Mouse (Mus musculus) layer of hippocampus, postnatal 10 days (tissue): ENCODE measurements around the gene Nrm. TPM values are rescaled to one million over a fixed set of nuclear protein-coding genes. Genes with fewer than 3 reads are reported as not detected.
"Not testable (repeated sequence)": the region's sequence is repeated elsewhere in the genome, so short reads cannot be mapped to it uniquely, and the experiment has no call there.

Experiments used
- DNase-seq, 2 experiments: peaks; one replicate each; pipeline ENCODE4 v3.0.0; 2021; ENCODE audit warnings: low spot score in 2 of 2
- total RNA-seq, 2 experiments: library from RNA; stranded (reverse); gene quantifications; 2 replicates each; pipeline ENCODE4 v1.2.3; 2021

Gene Nrm
- total RNA-seq, 2 experiments from 2014 or later = 5.2 to 5.7 TPM

DNA sequence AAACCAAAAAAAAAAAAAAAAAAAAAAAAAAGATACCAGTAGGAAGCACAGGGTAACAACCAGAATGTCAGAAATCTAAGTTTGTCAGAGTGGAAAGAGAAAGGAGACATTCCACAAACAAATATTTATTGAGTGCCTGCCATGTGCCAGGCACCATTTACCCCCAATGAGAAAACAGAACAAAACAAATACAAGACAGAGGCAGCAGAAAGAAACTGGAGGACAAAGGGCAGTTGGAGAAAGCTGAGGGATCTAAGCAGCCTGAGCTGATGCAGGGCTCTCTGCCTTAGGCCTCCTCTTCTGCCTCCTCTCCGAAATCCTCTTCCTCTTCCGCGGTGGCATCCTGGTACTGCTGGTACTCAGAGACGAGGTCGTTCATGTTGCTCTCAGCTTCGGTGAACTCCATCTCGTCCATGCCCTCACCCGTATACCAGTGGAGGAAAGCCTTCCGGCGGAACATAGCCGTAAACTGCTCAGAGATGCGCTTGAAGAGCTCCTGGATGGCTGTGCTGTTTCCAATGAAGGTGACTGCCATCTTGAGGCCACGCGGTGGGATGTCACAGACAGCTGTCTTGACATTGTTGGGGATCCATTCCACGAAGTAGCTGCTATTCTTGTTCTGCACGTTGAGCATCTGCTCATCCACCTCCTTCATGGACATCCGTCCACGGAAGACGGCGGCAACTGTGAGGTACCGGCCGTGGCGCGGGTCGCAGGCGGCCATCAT is 26.3 kb upstream of the Nrm start:
- peak in 1 of 2 experiments; percentile 41 for DNase-seq

DNA sequence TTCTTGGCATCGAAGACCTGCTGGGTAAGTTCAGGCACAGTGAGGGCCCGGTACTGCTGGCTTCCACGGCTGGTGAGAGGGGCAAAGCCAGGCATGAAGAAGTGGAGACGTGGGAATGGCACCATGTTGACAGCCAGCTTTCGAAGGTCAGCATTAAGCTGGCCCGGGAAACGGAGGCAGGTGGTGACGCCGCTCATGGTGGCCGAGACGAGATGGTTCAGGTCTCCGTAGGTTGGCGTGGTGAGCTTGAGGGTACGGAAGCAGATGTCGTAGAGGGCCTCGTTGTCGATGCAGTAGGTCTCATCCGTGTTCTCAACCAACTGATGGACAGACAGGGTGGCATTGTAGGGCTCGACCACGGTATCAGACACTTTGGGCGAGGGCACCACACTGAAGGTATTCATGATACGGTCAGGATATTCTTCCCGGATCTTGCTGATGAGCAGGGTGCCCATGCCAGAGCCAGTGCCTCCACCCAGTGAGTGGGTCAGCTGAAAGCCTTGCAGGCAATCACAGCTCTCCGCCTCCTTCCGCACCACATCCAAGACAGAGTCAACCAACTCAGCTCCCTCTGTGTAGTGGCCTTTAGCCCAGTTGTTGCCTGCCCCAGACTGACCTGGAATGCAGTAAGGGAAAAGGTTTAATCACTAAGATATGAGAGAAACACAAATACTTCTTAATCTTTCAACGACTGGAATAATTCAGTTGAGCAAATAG is 25.5 kb upstream of the Nrm start:
- DNase-seq = peak in 1 of 2 experiments; percentile 47

DNA sequence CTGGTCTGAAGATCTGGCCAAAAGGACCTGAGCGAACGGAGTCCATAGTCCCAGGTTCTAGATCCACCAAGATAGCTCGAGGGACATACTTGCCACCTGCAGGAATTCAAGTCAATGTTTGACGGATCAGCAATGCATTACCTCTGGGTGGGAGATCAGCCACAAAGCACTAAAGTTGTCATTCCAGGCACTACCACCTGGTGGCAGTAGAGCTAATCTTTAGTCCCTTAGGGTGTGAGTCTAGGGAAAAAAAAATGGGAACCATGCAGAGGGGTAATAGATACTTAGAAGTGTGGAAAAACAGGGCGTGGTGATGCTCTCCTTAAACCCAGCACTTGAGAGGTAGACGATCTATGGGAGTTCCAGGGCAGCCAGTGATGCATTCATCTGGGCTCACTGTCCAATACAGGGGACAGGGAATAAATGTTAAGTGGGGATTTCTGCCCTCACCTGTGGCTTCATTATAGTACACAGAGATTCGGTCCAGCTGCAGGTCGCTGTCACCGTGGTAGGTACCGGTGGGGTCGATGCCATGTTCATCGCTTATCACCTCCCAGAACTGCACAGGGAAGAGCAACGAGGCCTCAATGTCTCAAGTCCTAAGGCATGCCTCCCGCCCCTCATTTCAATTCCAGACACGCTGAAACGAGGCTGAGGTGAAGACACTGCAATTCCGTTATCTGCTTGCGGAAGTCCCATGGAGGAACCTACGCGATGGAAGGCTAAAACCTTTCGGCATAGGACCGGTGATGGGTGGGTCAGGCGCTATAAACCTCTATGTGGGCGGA is 24.7 kb upstream of the Nrm start:
- peak; percentile 92 to 94 for DNase-seq

DNA sequence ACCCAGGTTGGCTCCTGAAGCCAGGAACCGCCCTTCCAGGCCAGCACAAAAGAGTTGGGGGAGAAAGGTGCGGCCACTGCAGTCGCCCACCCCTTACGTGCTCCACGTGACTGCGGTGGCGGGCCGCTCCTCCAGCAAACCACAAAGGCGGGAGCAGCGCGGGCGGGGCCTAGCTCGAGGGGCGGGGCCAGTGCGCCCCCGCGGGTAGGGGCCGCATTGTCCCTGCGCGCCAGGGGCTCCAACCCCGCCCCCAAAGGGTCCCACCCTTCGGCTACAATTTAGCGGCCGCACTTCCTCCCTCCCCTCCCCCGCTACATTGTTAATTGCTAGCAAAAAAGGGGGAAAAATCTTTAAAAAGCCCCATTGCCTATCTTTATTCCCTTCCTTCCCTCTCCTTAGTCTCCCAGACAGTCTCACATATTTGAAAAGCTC is 24.1 kb upstream of the Nrm start:
- DNase-seq = peak; percentile 81 to 90

DNA sequence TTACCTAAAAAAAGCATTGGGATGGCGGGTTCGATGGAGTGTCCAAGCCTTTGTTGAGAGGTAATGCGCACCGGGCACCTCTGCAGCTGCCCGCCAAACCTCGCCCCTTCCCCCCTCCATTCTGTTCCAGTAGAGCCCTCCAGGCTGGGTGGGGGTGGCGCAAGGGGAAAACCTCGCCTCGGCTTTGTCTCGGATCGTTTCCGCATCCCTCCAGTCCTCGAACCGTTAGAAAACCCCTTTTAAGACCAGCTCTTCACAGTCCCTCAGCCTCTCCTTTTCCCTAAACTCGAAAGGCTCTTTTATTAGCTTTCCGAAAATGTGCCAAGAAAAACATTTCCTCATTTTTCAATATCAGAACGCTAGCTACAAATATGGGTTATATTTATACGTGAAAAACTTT is 23.6 kb upstream of the Nrm start:
- DNase-seq = peak; percentile 60 to 76

DNA sequence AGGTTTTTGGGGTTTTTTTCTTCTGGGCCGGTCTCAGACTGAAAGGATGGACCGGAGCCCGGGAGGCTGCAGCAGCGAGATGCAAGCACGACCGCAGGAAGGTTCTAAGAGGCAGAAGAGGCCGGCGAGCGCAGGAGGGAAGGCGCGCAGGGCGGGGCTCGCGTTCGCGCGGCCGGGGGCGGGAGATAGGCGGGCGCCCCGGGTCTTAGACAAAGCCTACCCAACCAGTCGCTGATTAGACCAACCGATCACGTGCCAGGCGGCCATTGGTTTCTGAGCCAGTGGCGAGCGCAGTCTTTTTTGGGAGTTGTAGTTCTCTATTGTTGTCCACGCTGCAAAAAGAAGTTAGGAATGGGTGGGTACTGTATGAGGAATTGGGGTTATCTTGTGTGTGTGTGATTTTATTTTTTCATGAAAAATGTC is 23.0 kb upstream of the Nrm start, which contains the start of gene Tubb5:
Gene Tubb5, minus strand, starts transcription at position 185 of the 423 bp plus-strand sequence.
- peak; percentile 93 to 96 for DNase-seq

DNA sequence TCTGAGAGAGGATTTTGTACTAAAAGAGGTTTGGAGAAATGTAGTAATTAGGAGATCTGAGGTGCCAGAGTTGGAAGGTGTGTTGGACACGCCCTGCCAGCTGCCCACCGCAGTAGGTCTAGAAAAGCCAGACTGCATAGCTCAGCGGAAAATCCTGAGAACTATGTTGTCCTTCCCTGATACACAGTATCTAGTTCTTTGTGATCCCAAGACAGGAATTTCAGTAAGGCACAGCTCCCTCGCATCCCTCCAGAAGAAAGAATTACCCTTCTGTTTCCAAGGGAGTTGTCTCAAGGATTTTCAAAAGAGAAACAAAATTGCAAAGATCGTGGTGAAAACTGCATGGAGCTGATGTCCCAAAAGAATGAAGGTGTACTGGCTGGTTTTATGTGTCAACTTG is 22.5 kb upstream of the Nrm start:
- no peak for DNase-seq

DNA sequence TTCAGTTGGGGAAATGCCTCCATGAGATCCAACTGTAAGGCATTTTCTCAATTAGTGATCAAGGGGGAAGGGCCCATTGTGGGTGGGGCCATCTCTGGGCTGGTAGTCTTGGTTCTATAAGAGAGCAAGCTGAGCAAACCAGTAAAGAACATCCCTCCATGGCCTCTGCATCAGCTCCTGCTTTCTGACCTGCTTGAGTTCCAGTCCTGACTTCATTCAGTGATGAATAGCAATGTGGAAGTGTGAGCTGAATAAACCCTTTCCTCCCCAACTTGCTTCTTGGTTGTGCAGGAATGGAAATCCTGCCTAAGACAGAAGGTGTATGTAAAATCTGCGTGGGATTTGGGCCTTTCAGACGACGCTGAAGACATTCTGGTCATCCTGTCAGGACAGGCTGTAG is 22.1 kb upstream of the Nrm start:
- not testable (repeated sequence) for DNase-seq

DNA sequence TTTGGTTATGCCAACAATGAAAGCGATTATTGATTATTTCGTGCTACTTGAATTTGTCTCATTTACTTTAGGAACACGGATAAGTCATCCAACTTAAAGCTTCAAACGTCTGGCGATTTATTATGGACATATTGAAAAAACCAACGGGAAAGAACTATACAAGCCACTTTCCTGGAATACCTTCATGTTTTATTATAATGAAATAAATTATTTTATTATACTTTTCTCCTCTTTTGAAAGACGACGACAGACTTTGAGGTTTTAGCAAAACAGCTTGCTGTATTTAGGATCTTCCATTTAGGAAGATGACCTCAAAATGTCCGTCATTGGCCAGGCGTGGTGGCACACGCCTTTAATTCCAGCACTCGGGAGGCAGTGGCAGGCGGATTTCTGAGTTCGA is 20.6 kb upstream of the Nrm start:
- DNase-seq = no peak

DNA sequence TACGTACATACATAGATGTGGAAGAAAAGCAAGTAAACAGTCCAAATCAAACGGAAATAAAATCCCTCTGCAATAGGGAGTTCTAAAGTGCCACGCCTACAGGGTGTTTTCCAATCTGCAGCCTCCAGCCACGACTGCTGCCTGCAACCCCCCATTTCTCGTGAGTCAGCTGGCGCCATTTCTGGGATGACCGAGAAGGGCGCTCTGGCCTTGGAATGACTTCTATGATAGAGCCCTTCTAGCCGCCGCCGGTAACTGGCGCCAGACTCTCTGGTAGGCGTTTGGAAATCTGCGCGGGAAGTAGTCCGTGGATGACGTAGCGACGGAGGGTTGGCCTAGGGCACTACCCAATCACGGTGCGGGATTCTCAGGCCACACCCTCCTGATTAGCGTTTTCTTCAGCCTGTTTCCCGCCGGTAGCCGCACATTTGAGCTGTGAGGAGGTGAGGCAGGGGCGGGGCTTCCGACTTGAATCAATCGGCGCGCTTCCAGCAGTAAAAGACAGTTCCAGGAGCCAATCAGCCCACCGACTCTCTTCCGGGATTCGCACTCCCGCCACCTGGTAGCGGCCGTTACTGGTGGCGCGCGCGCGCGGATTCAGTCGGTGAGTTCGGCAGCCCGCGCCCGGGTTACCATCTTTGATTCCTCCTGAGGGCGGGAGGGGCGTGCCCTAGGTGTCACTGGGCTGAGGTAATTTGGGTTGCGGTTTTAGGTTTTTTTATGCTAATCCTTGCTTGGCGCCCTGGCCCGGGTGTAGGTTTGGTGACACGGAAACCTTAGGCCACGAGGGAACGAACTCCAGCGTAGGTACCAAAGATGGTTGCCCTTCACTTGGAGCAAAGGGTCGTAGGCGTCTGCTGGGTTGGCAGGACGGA is 19.8 kb upstream of the Nrm start, which contains the start of gene Mdc1:
Gene Mdc1, plus strand, starts transcription at position 440 of the 875 bp plus-strand sequence.
- DNase-seq = peak; percentile 99

DNA sequence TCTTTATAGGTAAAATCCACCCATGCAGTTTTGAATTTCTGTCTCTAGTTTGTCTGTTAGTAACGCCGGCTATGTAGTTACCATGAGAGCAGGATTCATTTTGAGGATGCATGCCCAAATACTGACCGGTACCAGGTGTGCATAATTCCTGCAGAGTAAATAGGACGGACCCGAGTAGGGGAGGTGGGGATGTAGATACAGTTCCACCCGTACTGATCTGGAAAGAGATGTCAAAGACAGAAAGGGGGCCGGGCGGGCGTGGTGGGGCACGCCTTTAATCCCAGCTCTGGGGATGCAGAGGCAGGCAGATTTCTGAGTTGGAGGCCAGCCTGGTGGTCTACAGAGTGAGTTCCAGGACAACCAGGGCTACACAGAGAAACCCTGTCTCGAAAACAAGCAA is 19.1 kb upstream of the Nrm start:
- no peak for DNase-seq

DNA sequence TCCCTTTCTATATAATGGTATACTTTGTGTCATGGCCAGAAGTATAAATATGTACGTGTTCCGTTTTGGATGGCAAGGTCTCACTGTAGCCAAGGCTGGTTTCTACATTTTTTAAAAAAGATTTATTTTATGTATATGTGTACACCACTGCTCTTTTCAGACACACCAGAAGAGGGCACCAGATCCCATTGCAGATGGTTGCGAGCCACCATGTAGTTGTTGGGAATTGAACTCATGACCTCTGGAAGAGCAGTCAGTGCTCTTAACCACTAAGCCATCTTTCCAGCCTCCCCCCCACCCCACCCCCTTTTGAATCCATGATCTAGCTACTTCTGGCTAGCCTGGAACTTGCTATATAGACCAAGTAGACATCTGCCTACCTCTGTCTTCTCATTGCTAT is 17.6 kb upstream of the Nrm start:
- no peak for DNase-seq

DNA sequence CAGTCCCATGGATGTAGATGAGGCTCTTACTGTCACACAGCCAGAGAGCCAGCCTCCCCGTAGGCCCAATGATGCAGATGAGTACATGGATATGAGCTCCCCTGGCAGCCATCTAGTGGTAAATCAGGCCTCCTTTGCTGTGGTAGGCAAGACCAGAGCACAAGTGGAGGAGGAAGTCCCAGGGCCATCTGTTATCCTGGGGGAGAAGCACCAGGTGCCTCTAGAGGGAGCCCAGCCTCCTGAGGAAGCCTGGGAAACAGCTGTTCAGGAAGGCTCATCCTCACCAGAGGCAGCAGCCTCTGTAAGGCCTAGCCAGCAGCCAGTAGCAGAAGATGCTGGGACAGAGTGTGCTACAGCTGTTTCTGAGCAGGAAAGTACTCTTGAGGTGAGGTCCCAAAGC is 13.0 kb upstream of the Nrm start:
- no peak for DNase-seq

DNA sequence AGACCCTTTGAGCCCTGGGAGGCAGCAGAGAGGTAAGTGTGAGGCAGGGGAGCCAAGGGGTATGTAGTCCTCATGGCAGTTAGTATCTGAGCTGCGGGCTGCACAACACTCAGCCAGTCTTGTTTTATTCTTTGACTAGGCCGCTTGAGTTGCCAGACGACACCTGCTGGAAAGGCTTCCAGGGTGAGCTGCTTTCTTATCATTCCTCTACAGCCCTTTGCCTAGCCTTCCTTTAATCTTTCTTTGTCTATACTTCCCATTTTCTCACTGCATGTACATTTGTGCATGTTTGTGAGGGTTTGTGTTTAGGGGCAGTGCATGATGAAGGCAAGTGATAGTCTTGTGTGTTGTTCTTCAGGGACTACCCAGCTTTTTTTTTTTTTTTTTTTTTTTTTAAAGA is 10.1 kb upstream of the Nrm start:
- no peak for DNase-seq

DNA sequence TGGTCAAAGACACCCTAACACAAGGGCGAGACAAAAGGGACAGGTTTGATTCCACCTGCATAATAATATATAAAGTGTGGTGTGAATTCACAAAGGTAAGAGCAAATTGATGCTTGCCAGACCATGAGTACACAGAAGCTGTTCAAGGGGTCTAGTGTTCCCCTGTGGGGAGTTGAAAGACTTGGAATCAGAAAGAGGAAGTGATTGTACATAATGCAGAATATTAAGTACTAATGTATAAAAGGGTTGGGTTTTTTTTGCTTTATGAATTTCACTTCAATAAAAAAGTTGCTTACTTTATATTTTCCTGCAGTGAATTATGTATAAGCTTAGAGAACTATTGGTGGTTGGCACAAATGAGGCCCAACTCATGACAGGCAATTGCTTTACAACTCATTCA is 1.7 kb upstream of the Nrm start:
- no peak for DNase-seq

DNA sequence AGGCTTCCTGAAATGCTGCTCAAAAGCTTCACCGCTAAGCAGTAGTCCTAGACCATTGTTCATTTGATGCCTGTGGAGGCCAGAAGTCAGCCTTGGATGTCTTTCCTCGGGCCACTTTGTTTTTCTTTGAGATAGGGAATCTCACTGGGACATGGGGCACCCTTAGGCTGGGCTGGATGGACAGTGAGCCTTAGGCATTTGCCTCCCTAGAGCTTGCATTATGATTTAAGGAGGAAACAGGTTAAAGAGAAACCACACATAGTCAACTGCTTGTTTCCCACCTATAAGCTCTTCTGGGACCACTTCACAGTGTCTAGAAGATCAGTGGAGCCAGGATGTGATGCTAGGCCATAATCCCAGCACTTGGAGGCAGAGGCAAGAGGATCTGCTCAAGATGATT is 1.3 kb upstream of the Nrm start:
- DNase-seq = no peak

DNA sequence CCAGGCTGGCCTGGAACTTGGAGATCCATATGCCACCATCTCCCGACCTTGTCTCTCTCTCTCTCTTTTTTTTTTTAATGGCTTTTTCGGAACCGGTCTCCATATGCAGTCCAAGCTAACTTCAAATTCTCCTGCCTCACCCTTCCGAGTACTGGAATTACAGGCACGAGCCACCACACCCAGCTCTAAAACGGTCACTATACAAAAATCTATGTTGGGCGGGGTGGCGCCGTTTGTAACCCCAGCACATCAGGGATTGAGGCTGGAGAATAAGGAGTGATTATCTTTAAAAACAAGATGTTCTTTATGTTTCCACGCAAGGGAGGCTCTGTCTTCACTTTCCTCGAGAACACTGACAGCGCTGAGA is 304 bp upstream of the Nrm start:
- peak in 1 of 2 experiments; percentile 40 for DNase-seq

DNA sequence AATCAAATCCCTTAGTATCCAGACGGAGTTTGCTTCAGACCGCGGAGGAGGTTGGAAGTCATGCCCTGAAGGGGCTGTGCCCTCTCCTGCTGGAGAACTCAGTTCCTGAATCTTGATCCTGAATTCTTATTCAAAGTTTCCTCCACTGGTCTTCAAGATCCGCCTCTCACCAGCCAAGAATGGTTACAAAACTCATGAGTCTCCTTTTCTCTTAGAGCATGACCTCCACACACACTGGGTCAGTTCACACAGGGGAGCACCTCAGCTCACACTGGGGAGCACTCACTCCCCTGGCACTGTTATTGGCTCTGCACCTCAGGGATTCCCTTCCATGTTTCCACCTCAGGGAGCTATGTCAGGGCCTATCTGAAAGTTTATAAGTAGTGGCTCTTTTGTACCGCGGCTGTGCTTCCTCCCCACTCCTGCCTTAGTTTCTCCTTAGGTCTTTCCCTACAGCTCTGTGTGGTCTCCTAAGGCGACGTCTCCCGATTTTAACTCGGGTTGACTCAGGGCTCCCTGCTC is 3.8 kb downstream of the Nrm start:
- DNase-seq = no peak

DNA sequence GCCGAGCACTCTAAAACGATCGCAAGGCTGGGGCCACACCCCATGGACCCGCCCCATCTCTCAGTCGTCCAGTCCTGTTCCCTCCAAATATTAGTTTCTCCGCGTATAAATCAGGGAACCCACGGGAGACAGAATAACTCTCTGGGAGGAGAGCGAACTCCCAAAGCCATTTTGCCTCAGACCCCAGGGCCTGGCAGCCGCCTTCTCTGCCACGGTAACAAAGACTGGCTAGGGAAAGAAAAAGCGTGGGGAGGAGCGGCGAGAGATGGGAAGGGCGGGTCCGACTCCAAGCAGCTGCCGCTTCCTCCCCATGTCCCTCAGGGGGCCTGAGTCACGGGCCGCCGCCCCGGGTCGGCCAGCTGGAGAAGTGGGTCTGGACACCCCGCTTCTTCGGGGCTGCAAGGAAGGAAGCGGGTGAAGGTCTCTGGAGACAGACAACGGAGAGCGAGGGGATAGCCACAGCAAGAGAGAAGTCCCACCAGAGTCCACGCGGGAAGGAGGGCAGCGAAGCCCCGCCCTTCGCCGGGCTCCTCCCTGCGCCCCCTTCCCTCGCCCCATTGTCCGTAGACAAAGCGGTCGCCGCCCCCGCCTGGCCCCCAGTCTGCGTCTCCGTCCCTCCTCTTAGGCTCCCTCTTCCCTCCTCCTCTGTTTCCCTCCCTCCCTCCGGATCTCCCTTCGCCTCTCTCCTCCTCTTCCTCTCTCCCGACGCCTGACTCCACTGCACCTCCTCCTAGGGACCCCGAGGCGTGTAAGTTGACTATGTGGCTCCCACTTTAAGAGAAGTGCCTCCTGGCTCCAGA is 4.6 kb downstream of the Nrm start, which contains the start of gene Ppp1r18:
Gene Ppp1r18, plus strand, starts transcription at position 113 of the 800 bp plus-strand sequence.
- DNase-seq = peak; percentile 58 to 61
